Mouse (Mus musculus): ENCODE results near the gene Calm3. TPM values are rescaled to one million over a fixed set of nuclear protein-coding genes. Genes with fewer than 3 reads are reported as not detected.

The Calm3 gene
- polyA plus RNA-seq, 1 experiment from 2014 or later = 276 TPM

DNA sequence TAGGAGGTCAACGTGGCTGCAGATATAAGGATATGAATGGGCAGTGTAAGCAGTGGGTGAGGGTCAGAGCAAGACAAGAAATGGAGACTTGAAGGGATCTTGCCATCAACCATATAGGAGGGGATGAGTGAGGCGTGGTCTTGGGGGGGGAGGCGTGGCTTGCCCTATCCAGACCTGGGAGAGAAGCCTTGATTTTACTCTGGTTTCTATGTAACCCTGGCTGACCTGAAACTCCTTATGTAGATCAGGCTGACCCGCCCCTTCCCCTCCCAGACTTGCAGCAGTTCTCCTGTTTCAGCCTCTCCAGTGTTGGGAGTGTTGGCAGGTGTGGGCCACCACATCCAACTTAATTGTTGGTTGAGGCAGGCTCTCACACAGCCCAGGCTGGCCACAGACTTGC, 39.6 kb downstream of the Calm3 start:
- no peak for ATAC-seq (replicated peaks; ENCODE audit: low FRiP score)
- H3K9me3 ChIP-seq (ENCODE audit: control insufficient read depth, low read length) = peaks cover 7% of the 10 kb centered on the region
- H3K27ac ChIP-seq (ENCODE audit: low read depth, low read length) = no peak overlapping the region
- H3K4me3 ChIP-seq (ENCODE audit: low read depth, low read length) = no peak overlapping the region
- peaks cover 30% of the 10 kb centered on the region for H3K27me3 ChIP-seq (ENCODE audit: control insufficient read depth, insufficient read depth, low read length)
- no peak overlapping the region for H3K9ac ChIP-seq (ENCODE audit: low read length)
- DNase-seq (ENCODE audit: low spot score) = no peak
- H3K4me2 ChIP-seq (ENCODE audit: low read depth, low read length, severe bottlenecking) = no peak overlapping the region
- WGBS = 61% methylated on average over 4 of the region's 4 CpGs
- H3K4me1 ChIP-seq (replicated peaks; ENCODE audit: control insufficient read depth, insufficient read depth, low read length) = peaks cover 14% of the 10 kb centered on the region
- H3K36me3 ChIP-seq (ENCODE audit: control insufficient read depth, insufficient read depth, low read length) = peaks cover 3% of the 10 kb centered on the region; the same call in 1 of the 2 replicates

GRCm38 (mm10) chr7:16883162-16883561, 40.8 kb downstream of the Calm3 start:
- no peak for ATAC-seq (replicated peaks; ENCODE audit: low FRiP score)
- Histone ChIP-seq H3K27me3 (ENCODE audit: control insufficient read depth, insufficient read depth, low read length) (peaks cover 30% of the 10 kb centered on the region), H3K4me1 (replicated peaks; ENCODE audit: control insufficient read depth, insufficient read depth, low read length) (peaks cover 14% of the 10 kb centered on the region), H3K9ac (ENCODE audit: low read length) (no peak overlapping the region), H3K4me3 (ENCODE audit: low read depth, low read length) (no peak overlapping the region), H3K36me3 (ENCODE audit: control insufficient read depth, insufficient read depth, low read length) (peaks cover 3% of the 10 kb centered on the region; the same call in 1 of the 2 replicates), H3K9me3 (ENCODE audit: control insufficient read depth, low read length) (peaks cover 7% of the 10 kb centered on the region), H3K27ac (ENCODE audit: low read depth, low read length) (no peak overlapping the region), H3K4me2 (ENCODE audit: low read depth, low read length, severe bottlenecking) (no peak overlapping the region)
- 96% methylated on average over 6 of the region's 6 CpGs for WGBS
- DNase-seq (ENCODE audit: low spot score) = no peak

DNA sequence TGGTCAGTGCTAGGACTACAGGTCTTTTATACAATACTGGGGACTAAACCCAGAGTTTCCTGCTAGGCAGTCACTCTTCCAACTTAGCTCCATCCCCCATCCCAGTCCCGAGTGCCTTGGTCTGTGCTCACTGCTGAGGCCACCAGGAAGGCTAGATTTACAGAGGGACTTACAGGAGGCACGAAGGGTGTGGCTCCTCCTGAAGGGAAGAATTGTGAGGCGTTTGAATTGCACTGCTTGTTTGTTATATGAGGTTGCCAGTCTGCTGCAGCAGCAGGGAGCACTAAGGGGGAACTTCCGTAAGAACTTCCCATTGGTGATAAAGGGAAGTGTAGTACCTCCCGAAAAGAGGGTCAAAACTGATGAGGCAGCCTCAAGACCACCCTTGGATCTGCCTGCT, 43.3 kb downstream of the Calm3 start:
- peaks cover 17% of the 10 kb centered on the region for H3K27me3 ChIP-seq (ENCODE audit: control insufficient read depth, insufficient read depth, low read length)
- H3K4me3 ChIP-seq (ENCODE audit: low read depth, low read length) = no peak overlapping the region
- no peak overlapping the region; the same call in 1 of the 2 replicates for H3K4me2 ChIP-seq (ENCODE audit: low read depth, low read length, severe bottlenecking)
- H3K27ac ChIP-seq (ENCODE audit: low read depth, low read length) = peak overlapping the region; percentile 78
- peak overlapping the region; percentile 14 for H3K9ac ChIP-seq (ENCODE audit: low read length)
- DNase-seq (ENCODE audit: low spot score) (no peak), ATAC-seq (replicated peaks; ENCODE audit: low FRiP score) (no peak)
- peaks cover 2% of the 10 kb centered on the region for H3K9me3 ChIP-seq (ENCODE audit: control insufficient read depth, low read length)
- peaks cover 30% of the 10 kb centered on the region for H3K4me1 ChIP-seq (replicated peaks; ENCODE audit: control insufficient read depth, insufficient read depth, low read length)
- 14% methylated on average over 5 of the region's 5 CpGs for WGBS
- no peaks in the 10 kb centered on the region for H3K36me3 ChIP-seq (ENCODE audit: control insufficient read depth, insufficient read depth, low read length)

- peaks cover 11% of the 10 kb centered on the region for H3K27me3 ChIP-seq (ENCODE audit: control insufficient read depth, insufficient read depth, low read length)
- H3K4me1 ChIP-seq (replicated peaks; ENCODE audit: control insufficient read depth, insufficient read depth, low read length) = peaks cover 27% of the 10 kb centered on the region
- peak overlapping the region; percentile 14 for H3K9ac ChIP-seq (ENCODE audit: low read length)
- no peaks in the 10 kb centered on the region for H3K36me3 ChIP-seq (ENCODE audit: control insufficient read depth, insufficient read depth, low read length)
- ATAC-seq (replicated peaks; ENCODE audit: low FRiP score) = peak; percentile 61
- DNase-seq (ENCODE audit: low spot score) = peak; percentile 87
- H3K27ac ChIP-seq (ENCODE audit: low read depth, low read length) = peak overlapping the region; percentile 78
- no peaks in the 10 kb centered on the region; the same call in 1 of the 2 replicates for H3K9me3 ChIP-seq (ENCODE audit: control insufficient read depth, low read length)
- peak overlapping the region; percentile 15; the same call in 1 of the 2 replicates for H3K4me2 ChIP-seq (ENCODE audit: low read depth, low read length, severe bottlenecking)
- no peak overlapping the region for H3K4me3 ChIP-seq (ENCODE audit: low read depth, low read length)
- 21% methylated on average over 9 of the region's 9 CpGs for WGBS
Measured at GRCm38 (mm10) chr7:16879796-16880547, 43.9 kb downstream of the Calm3 start.

DNA sequence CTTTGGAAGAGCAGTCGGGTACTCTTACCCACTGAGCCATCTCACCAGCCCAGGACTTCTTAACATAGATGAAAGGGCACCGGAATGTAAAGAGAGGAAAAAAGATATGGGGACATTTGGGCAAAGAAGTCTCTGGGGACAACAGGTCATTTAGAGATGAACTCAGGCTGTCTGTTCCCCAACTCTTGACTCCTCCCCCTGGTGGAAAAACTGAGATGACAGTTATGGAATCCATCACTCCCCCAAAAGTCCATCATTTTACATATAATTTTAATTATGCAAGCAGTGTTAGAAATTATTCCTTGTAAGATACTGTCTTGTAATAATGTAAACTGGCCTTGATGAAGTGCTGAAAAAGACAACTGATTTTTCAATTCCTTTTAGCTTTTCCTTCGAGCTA, 46.2 kb downstream of the Calm3 start:
- Histone ChIP-seq H3K27me3 (ENCODE audit: control insufficient read depth, insufficient read depth, low read length) (no peaks in the 10 kb centered on the region), H3K27ac (ENCODE audit: low read depth, low read length) (no peak overlapping the region), H3K36me3 (ENCODE audit: control insufficient read depth, insufficient read depth, low read length) (no peaks in the 10 kb centered on the region), H3K9ac (ENCODE audit: low read length) (no peak overlapping the region), H3K4me1 (replicated peaks; ENCODE audit: control insufficient read depth, insufficient read depth, low read length) (peaks cover 27% of the 10 kb centered on the region), H3K4me3 (ENCODE audit: low read depth, low read length) (no peak overlapping the region), H3K4me2 (ENCODE audit: low read depth, low read length, severe bottlenecking) (no peak overlapping the region), H3K9me3 (ENCODE audit: control insufficient read depth, low read length) (no peaks in the 10 kb centered on the region; the same call in 1 of the 2 replicates)
- 84% methylated on average over 3 of the region's 3 CpGs for WGBS
- ATAC-seq (replicated peaks; ENCODE audit: low FRiP score) (no peak), DNase-seq (ENCODE audit: low spot score) (no peak)

DNA sequence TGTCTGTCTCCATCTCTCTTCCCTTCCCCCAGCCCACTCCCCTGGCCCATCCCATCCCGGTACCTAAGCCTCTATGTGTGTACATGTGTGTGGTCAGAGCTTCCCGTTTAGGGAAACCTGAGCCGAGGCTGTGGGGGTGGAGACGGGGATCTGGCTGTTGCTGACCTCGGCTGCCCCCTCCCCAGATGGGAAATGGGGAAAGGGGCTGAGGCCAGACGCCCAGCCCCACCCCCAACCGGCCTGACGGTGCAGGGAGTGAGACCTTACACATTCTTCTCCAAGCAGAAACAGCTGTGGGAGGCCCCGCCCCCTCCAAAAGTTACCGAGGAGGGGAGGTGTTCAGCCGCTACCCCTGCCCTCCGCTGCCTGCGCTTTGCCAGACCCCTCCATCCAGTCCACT, 47.3 kb downstream of the Calm3 start:
- WGBS = 3% methylated on average over 12 of the region's 13 CpGs
- DNase-seq (ENCODE audit: low spot score) (peak; percentile 82), ATAC-seq (replicated peaks; ENCODE audit: low FRiP score) (no peak)
- peak overlapping the region; percentile 57; the same call in 1 of the 2 replicates for H3K27ac ChIP-seq (ENCODE audit: low read depth, low read length)
- peaks cover 27% of the 10 kb centered on the region for H3K4me1 ChIP-seq (replicated peaks; ENCODE audit: control insufficient read depth, insufficient read depth, low read length)
- H3K4me2 ChIP-seq (ENCODE audit: low read depth, low read length, severe bottlenecking) = peak overlapping the region; percentile 95
- no peaks in the 10 kb centered on the region for H3K36me3 ChIP-seq (ENCODE audit: control insufficient read depth, insufficient read depth, low read length)
- peak overlapping the region; percentile 69 for H3K4me3 ChIP-seq (ENCODE audit: low read depth, low read length)
- no peaks in the 10 kb centered on the region; the same call in 1 of the 2 replicates for H3K9me3 ChIP-seq (ENCODE audit: control insufficient read depth, low read length)
- H3K27me3 ChIP-seq (ENCODE audit: control insufficient read depth, insufficient read depth, low read length) = no peaks in the 10 kb centered on the region
- peak overlapping the region; percentile 74 for H3K9ac ChIP-seq (ENCODE audit: low read length)

- peaks cover 27% of the 10 kb centered on the region for H3K4me1 ChIP-seq (replicated peaks; ENCODE audit: control insufficient read depth, insufficient read depth, low read length)
- H3K27me3 ChIP-seq (ENCODE audit: control insufficient read depth, insufficient read depth, low read length) = no peaks in the 10 kb centered on the region
- no peaks in the 10 kb centered on the region; the same call in 1 of the 2 replicates for H3K9me3 ChIP-seq (ENCODE audit: control insufficient read depth, low read length)
- peak overlapping the region; percentile 95 for H3K4me2 ChIP-seq (ENCODE audit: low read depth, low read length, severe bottlenecking)
- H3K9ac ChIP-seq (ENCODE audit: low read length) = peak overlapping the region; percentile 74
- DNase-seq (ENCODE audit: low spot score) = peak; percentile 67
- H3K27ac ChIP-seq (ENCODE audit: low read depth, low read length) = peak overlapping the region; percentile 37; the same call in 1 of the 2 replicates
- H3K4me3 ChIP-seq (ENCODE audit: low read depth, low read length) = peak overlapping the region; percentile 69
- 7% methylated on average over 11 of the region's 11 CpGs for WGBS
- no peaks in the 10 kb centered on the region for H3K36me3 ChIP-seq (ENCODE audit: control insufficient read depth, insufficient read depth, low read length)
- ATAC-seq (replicated peaks; ENCODE audit: low FRiP score) = no peak
Measured at GRCm38 (mm10) chr7:16876006-16876405, 47.9 kb downstream of the Calm3 start.

- no peaks in the 10 kb centered on the region for H3K36me3 ChIP-seq (ENCODE audit: control insufficient read depth, insufficient read depth, low read length)
- H3K4me1 ChIP-seq (replicated peaks; ENCODE audit: control insufficient read depth, insufficient read depth, low read length) = peaks cover 20% of the 10 kb centered on the region
- no peaks in the 10 kb centered on the region for H3K27me3 ChIP-seq (ENCODE audit: control insufficient read depth, insufficient read depth, low read length)
- H3K4me2 ChIP-seq (ENCODE audit: low read depth, low read length, severe bottlenecking) = peak overlapping the region; percentile 95
- no peak for DNase-seq (ENCODE audit: low spot score)
- no peak overlapping the region for H3K27ac ChIP-seq (ENCODE audit: low read depth, low read length)
- peak overlapping the region; percentile 74 for H3K9ac ChIP-seq (ENCODE audit: low read length)
- H3K9me3 ChIP-seq (ENCODE audit: control insufficient read depth, low read length) = no peaks in the 10 kb centered on the region; the same call in 1 of the 2 replicates
- H3K4me3 ChIP-seq (ENCODE audit: low read depth, low read length) = peak overlapping the region; percentile 69
- 0% methylated on average over 36 of the region's 42 CpGs for WGBS
- peak; percentile 47; the same call in 1 of the 2 replicates for ATAC-seq (replicated peaks; ENCODE audit: low FRiP score)
Measured at GRCm38 (mm10) chr7:16875326-16875725, 48.6 kb downstream of the Calm3 start.

- DNase-seq (ENCODE audit: low spot score) (no peak), ATAC-seq (replicated peaks; ENCODE audit: low FRiP score) (no peak)
- peak within 1 kb of the TSS; percentile 95 for H3K4me2 ChIP-seq (ENCODE audit: low read depth, low read length, severe bottlenecking)
- peak within 1 kb of the TSS; percentile 69 for H3K4me3 ChIP-seq (ENCODE audit: low read depth, low read length)
- H3K9me3 ChIP-seq (ENCODE audit: control insufficient read depth, low read length) = no peaks in the 10 kb centered on the region; the same call in 1 of the 2 replicates
- H3K4me1 ChIP-seq (replicated peaks; ENCODE audit: control insufficient read depth, insufficient read depth, low read length) = peaks cover 18% of the 10 kb centered on the region
- peak within 1 kb of the TSS; percentile 92 for H3K27ac ChIP-seq (ENCODE audit: low read depth, low read length)
- no peaks in the 10 kb centered on the region for H3K36me3 ChIP-seq (ENCODE audit: control insufficient read depth, insufficient read depth, low read length)
- H3K9ac ChIP-seq (ENCODE audit: low read length) = peak within 1 kb of the TSS; percentile 74
- WGBS = 0% methylated on average over 1 of the region's 1 CpGs
- no peaks in the 10 kb centered on the region for H3K27me3 ChIP-seq (ENCODE audit: control insufficient read depth, insufficient read depth, low read length)
Measured at GRCm38 (mm10) chr7:16875310-16875325, 48.8 kb downstream of the Calm3 start, which contains the start of gene Dact3. TSS of gene Dact3 (plus strand) at chr7:16875317.
